Comparison of ENCODE assay signal across 13 mouse cellular contexts in the genomic region with DNA sequence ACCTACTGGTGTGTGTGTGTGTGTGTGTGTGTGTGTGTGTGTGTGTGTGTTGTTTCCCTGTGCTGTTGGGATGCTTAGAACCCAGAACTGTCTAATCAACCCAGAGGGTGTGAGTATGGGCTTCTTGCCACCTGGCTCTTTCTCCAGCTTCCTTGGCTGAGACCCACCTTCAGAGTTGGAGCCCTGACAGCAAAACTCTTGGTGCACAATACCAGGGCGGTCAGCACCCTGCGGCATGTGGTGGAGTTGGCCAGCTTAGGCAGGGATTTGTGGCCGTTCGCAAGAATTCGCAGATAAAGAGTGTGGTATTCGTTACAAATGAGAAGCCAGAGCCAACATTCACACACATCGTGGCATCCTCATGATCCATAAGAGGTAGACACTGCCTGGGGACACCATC.
DNase-seq lines count a peak whose midpoint lies in the region; ATAC-seq and TF ChIP-seq lines count a peak whose summit lies in the region.
"Had no signal": no experiment of that assay in that cellular context is flagged by ENCODE, and none has a peak within 500 bp of the region (broad histone marks: within the 10 kb centered on the region; RNA-seq: fewer than 3 reads in every experiment).

No protein-coding gene starts in this region.

- H3K36me3 ChIP-seq in forebrain, embryonic 13.5 days (ENCODE audit: poor library complexity, severe bottlenecking) = no peaks in the 10 kb centered on the region
- H3K36me3 ChIP-seq in forebrain, embryonic 10.5 days (replicated peaks) = no peaks in the 10 kb centered on the region
- no peaks in the 10 kb centered on the region for H3K36me3 ChIP-seq in lung, embryonic 16.5 days (ENCODE audit: control insufficient read depth, insufficient read depth, low read length)
- H3K36me3 ChIP-seq in lung, postnatal 0 days (ENCODE audit: insufficient read depth, low read length) = no peaks in the 10 kb centered on the region
- no peaks in the 10 kb centered on the region for H3K36me3 ChIP-seq in heart, postnatal 0 days (replicated peaks; ENCODE audit: control insufficient read depth, insufficient read depth, low read length)
- no peaks in the 10 kb centered on the region for H3K36me3 ChIP-seq in midbrain, embryonic 11.5 days (ENCODE audit: control insufficient read depth, insufficient read depth, low read length)
- H3K36me3 ChIP-seq: limb, embryonic 12.5 days had no signal

- no peak for TF ChIP-seq POLR2A in cerebellum, adult 2 months (IDR thresholded peaks at IDR 0.05; ENCODE audit: borderline replicate concordance, insufficient read depth, low read length)

- H3K9me3 ChIP-seq in forebrain, embryonic 13.5 days (replicated peaks) = no peaks in the 10 kb centered on the region
- no peaks in the 10 kb centered on the region for H3K9me3 ChIP-seq in forebrain, embryonic 10.5 days
- H3K9me3 ChIP-seq in lung, embryonic 16.5 days (ENCODE audit: control insufficient read depth, low read length) = no peaks in the 10 kb centered on the region
- no peaks in the 10 kb centered on the region for H3K9me3 ChIP-seq in lung, postnatal 0 days (ENCODE audit: low read length)
- no peaks in the 10 kb centered on the region for H3K9me3 ChIP-seq in heart, postnatal 0 days (replicated peaks; ENCODE audit: control insufficient read depth, low read length)
- H3K9me3 ChIP-seq in midbrain, embryonic 11.5 days (ENCODE audit: control insufficient read depth, low read length) = no peaks in the 10 kb centered on the region
- H3K9me3 ChIP-seq: limb, embryonic 12.5 days had no signal

- peak; percentile 21; the same call in 1 of the 2 replicates for ATAC-seq in forebrain, embryonic 13.5 days
- 0 out of 2 replicates have a peak, but pooled peaks have one; percentile 31 for ATAC-seq in lung, embryonic 16.5 days (ENCODE audit: low read depth)
- no peak for ATAC-seq in lung, postnatal 0 days
- 0 out of 2 replicates have a peak, but pooled peaks have one; percentile 20 for ATAC-seq in heart, postnatal 0 days (ENCODE audit: insufficient read depth, low read depth)
- no peak for ATAC-seq in midbrain, embryonic 11.5 days (ENCODE audit: low FRiP score)

- peaks cover 9% of the 10 kb centered on the region; the same call in 1 of the 2 replicates for H3K4me1 ChIP-seq in forebrain, embryonic 13.5 days
- peaks cover 9% of the 10 kb centered on the region for H3K4me1 ChIP-seq in forebrain, embryonic 10.5 days
- no peaks in the 10 kb centered on the region; the same call in 1 of the 2 replicates for H3K4me1 ChIP-seq in lung, embryonic 16.5 days (replicated peaks; ENCODE audit: control insufficient read depth, insufficient read depth, low read length)
- H3K4me1 ChIP-seq in lung, postnatal 0 days (ENCODE audit: insufficient read depth, low read depth, low read length) = no peaks in the 10 kb centered on the region
- peaks cover 14% of the 10 kb centered on the region for H3K4me1 ChIP-seq in cerebellum, adult 2 months (ENCODE audit: control insufficient read depth, insufficient read depth, low read length)
- H3K4me1 ChIP-seq in heart, postnatal 0 days (ENCODE audit: control insufficient read depth, insufficient read depth) = no peaks in the 10 kb centered on the region
- no peaks in the 10 kb centered on the region for H3K4me1 ChIP-seq in midbrain, embryonic 11.5 days (ENCODE audit: control insufficient read depth, insufficient read depth, low read length)

- no peak overlapping the region for H3K4me2 ChIP-seq in forebrain, embryonic 13.5 days
- H3K4me2 ChIP-seq in lung, embryonic 16.5 days (ENCODE audit: low read depth, low read length) = no peak overlapping the region
- H3K4me2 ChIP-seq in lung, postnatal 0 days (replicated peaks; ENCODE audit: low read depth, low read length) = no peak overlapping the region
- H3K4me2 ChIP-seq in heart, postnatal 0 days (ENCODE audit: low read depth, low read length) = no peak overlapping the region
- H3K4me2 ChIP-seq in midbrain, embryonic 11.5 days = no peak overlapping the region

- no peak for DNase-seq in forebrain, embryonic 10.5 days (ENCODE audit: extremely low spot score, low spot score)
- no peak for DNase-seq in lung, postnatal 0 days (ENCODE audit: low spot score)
- peak; percentile 73 to 74 for DNase-seq in cerebellum, adult 2 months
- no peak for DNase-seq in heart, postnatal 0 days (ENCODE audit: low spot score)
- DNase-seq in midbrain, embryonic 11.5 days (ENCODE audit: low spot score, missing footprints) = no peak
- DNase-seq in c-Kit-positive CD71-positive TER-119-positive erythroid progenitor cells, embryonic 14.5 days (ENCODE audit: low spot score) = no peak
- DNase-seq: B cell, adult 2 months; kidney, adult 8-10 months; thymus, adult 2 months had no signal

- TF ChIP-seq EP300 in lung, postnatal 0 days (IDR thresholded peaks at IDR 0.05) = no peak
- no peak for TF ChIP-seq EP300 in heart, postnatal 0 days (IDR thresholded peaks at IDR 0.05; ENCODE audit: low read depth)

- H3K27ac ChIP-seq in forebrain, embryonic 13.5 days = no peak overlapping the region
- H3K27ac ChIP-seq in forebrain, embryonic 10.5 days = no peak overlapping the region
- no peak overlapping the region for H3K27ac ChIP-seq in lung, embryonic 16.5 days (ENCODE audit: low read length)
- no peak overlapping the region for H3K27ac ChIP-seq in lung, postnatal 0 days (ENCODE audit: low read length)
- no peak overlapping the region for H3K27ac ChIP-seq in cerebellum, adult 2 months (ENCODE audit: insufficient read depth, low read length)
- no peak overlapping the region for H3K27ac ChIP-seq in heart, postnatal 0 days (ENCODE audit: low read depth)
- H3K27ac ChIP-seq in midbrain, embryonic 11.5 days (ENCODE audit: low read depth, low read length) = no peak overlapping the region
- H3K27ac ChIP-seq: macrophage had no signal

- H3K27me3 ChIP-seq in forebrain, embryonic 13.5 days = peaks cover 17% of the 10 kb centered on the region; the same call in 1 of the 2 replicates
- peaks cover 35% of the 10 kb centered on the region for H3K27me3 ChIP-seq in forebrain, embryonic 10.5 days (ENCODE audit: poor library complexity, severe bottlenecking)
- H3K27me3 ChIP-seq in lung, embryonic 16.5 days (ENCODE audit: control insufficient read depth, insufficient read depth, low read depth, low read length) = no peaks in the 10 kb centered on the region
- H3K27me3 ChIP-seq in lung, postnatal 0 days (replicated peaks; ENCODE audit: insufficient read depth, low read length) = no peaks in the 10 kb centered on the region
- H3K27me3 ChIP-seq in cerebellum, adult 2 months (ENCODE audit: control insufficient read depth, insufficient read depth, low read length) = no peaks in the 10 kb centered on the region
- H3K27me3 ChIP-seq in heart, postnatal 0 days (ENCODE audit: control insufficient read depth, insufficient read depth, low read length) = no peaks in the 10 kb centered on the region
- H3K27me3 ChIP-seq in midbrain, embryonic 11.5 days (ENCODE audit: control insufficient read depth, insufficient read depth, low read length) = no peaks in the 10 kb centered on the region
- H3K27me3 ChIP-seq: limb, embryonic 12.5 days had no signal

- H3K9ac ChIP-seq in forebrain, embryonic 13.5 days = no peak overlapping the region
- no peak overlapping the region for H3K9ac ChIP-seq in lung, embryonic 16.5 days (ENCODE audit: low read length)
- H3K9ac ChIP-seq in lung, postnatal 0 days (replicated peaks; ENCODE audit: low read depth) = no peak overlapping the region
- H3K9ac ChIP-seq in heart, postnatal 0 days (replicated peaks; ENCODE audit: low read depth, low read length) = no peak overlapping the region
- H3K9ac ChIP-seq in midbrain, embryonic 11.5 days (ENCODE audit: low read length) = no peak overlapping the region
- H3K9ac ChIP-seq: limb, embryonic 12.5 days had no signal

- 83% methylated on average over 7 of the region's 7 CpGs for WGBS in forebrain, embryonic 13.5 days
- WGBS in forebrain, embryonic 10.5 days = 95% methylated on average over 7 of the region's 7 CpGs
- 69% methylated on average over 7 of the region's 7 CpGs for WGBS in lung, embryonic 16.5 days
- 78% methylated on average over 7 of the region's 7 CpGs for WGBS in lung, postnatal 0 days
- 7% methylated on average over 7 of the region's 7 CpGs for WGBS in cerebellum, adult 2 months
- WGBS in heart, postnatal 0 days = 51% methylated on average over 7 of the region's 7 CpGs
- WGBS in midbrain, embryonic 11.5 days = 92% methylated on average over 7 of the region's 7 CpGs

- H3K4me3 ChIP-seq in forebrain, embryonic 13.5 days = no peak overlapping the region
- no peak overlapping the region for H3K4me3 ChIP-seq in forebrain, embryonic 10.5 days
- H3K4me3 ChIP-seq in lung, embryonic 16.5 days (ENCODE audit: low read length) = no peak overlapping the region
- no peak overlapping the region for H3K4me3 ChIP-seq in lung, postnatal 0 days (ENCODE audit: low read depth, low read length)
- no peak overlapping the region for H3K4me3 ChIP-seq in cerebellum, adult 2 months (replicated peaks; ENCODE audit: insufficient read depth, low read depth, low read length)
- H3K4me3 ChIP-seq in heart, postnatal 0 days (ENCODE audit: low read depth, low read length) = no peak overlapping the region
- no peak overlapping the region for H3K4me3 ChIP-seq in midbrain, embryonic 11.5 days (ENCODE audit: low read depth, low read length)
- H3K4me3 ChIP-seq: limb, embryonic 12.5 days had no signal

- TF ChIP-seq CTCF in lung, postnatal 0 days (IDR thresholded peaks at IDR 0.05) = no peak
- TF ChIP-seq CTCF in cerebellum, adult 2 months (IDR thresholded peaks at IDR 0.05; ENCODE audit: borderline replicate concordance, insufficient read depth, low read depth, low read length) = no peak
- TF ChIP-seq CTCF in heart, postnatal 0 days (IDR thresholded peaks at IDR 0.05; ENCODE audit: low read depth) = no peak

Comparison
In these comparisons a context has a peak if more than half of its experiments do, and no peak if none do; other contexts are left out.
1. ATAC-seq: peak in forebrain, embryonic 13.5 days (single experiment), lung, embryonic 16.5 days (single experiment) and heart, postnatal 0 days (single experiment); none in lung, postnatal 0 days (single experiment) and midbrain, embryonic 11.5 days (single experiment).
2. DNase-seq: peak in cerebellum, adult 2 months (2 of 2); none in forebrain, embryonic 10.5 days (single experiment), lung, postnatal 0 days (single experiment), heart, postnatal 0 days (single experiment), midbrain, embryonic 11.5 days (single experiment) and c-Kit-positive CD71-positive TER-119-positive erythroid progenitor cells, embryonic 14.5 days (single experiment).